Mouse (Mus musculus) ES-E14 (cell line): ENCODE results near the gene Srsf1. TPM values are rescaled to one million over a fixed set of nuclear protein-coding genes. Genes with fewer than 3 reads are reported as not detected.
"Not testable (repeated sequence)": the region's sequence is repeated elsewhere in the genome, so short reads cannot be mapped to it uniquely, and the experiment has no call there.

Source experiments
- DNase-seq: peaks from one replicate; pipeline ENCODE4 v3.0.0-alpha.2; 2013; ENCODE audit warnings: low read depth, low spot score
- H3K27ac ChIP-seq: 2 replicates; pipeline ENCODE4 v1.5.1; 2012; ENCODE audit warnings: low read depth, mild to moderate bottlenecking, low read length, moderate library complexity, mixed read lengths; ENCODE audit not compliant: poor library complexity, insufficient read depth, severe bottlenecking
- H3K36me3 ChIP-seq: 2 replicates; pipeline ENCODE4 v1.6.1; 2012; ENCODE audit warnings: mild to moderate bottlenecking, low read length, moderate library complexity, mixed read lengths; ENCODE audit not compliant: control insufficient read depth, poor library complexity, insufficient read depth, severe bottlenecking
- H3K4me1 ChIP-seq, 2 experiments: fragments of 150-350 bp in 1 of 2; sonication (generic) in 1 of 2; 2 replicates each; pipeline ENCODE4 v1.6.1; 2012; ENCODE audit warnings: low read length in 2 of 2, mild to moderate bottlenecking in 1 of 2, mixed read lengths in 1 of 2; ENCODE audit not compliant: control insufficient read depth in 2 of 2, insufficient read depth in 2 of 2, poor library complexity in 1 of 2
- H3K4me3 ChIP-seq, 2 experiments: fragments of 150-350 bp in 1 of 2; sonication (generic) in 1 of 2; 2 replicates each; pipeline ENCODE4 v1.5.1; 2012; ENCODE audit warnings: low read length in 2 of 2, low read depth in 1 of 2, mild to moderate bottlenecking in 1 of 2, mixed read lengths in 1 of 2; ENCODE audit not compliant: insufficient read depth in 1 of 2, poor library complexity in 1 of 2, severe bottlenecking in 1 of 2
- H3K9ac ChIP-seq: 2 replicates; pipeline ENCODE4 v1.6.1; 2012; ENCODE audit warnings: low read depth, mild to moderate bottlenecking, low read length, mixed read lengths; ENCODE audit not compliant: poor library complexity, insufficient read depth, severe bottlenecking
- H3K9me3 ChIP-seq: fragments of 150-350 bp; sonication (generic); 2 replicates; pipeline ENCODE4 v1.6.1; 2012; ENCODE audit warnings: low read depth, mild to moderate bottlenecking, low read length; ENCODE audit not compliant: control insufficient read depth, insufficient read depth
- CHD2 ChIP-seq: IDR thresholded peaks from 2 replicates; pipeline ENCODE4 v1.6.1; 2014; ENCODE audit warnings: mild to moderate bottlenecking, low read depth, low read length, inconsistent platforms
- HCFC1 ChIP-seq: IDR thresholded peaks from 2 replicates; pipeline ENCODE4 v1.6.1; 2012; ENCODE audit warnings: low read length, inconsistent platforms, borderline replicate concordance; ENCODE audit not compliant: insufficient read depth
- MAFK ChIP-seq: IDR thresholded peaks from 2 replicates; pipeline ENCODE4 v1.6.1; 2014; ENCODE audit warnings: mild to moderate bottlenecking, low read depth, low read length, inconsistent platforms; ENCODE audit not compliant: insufficient read depth
- ZC3H11A ChIP-seq: IDR thresholded peaks from 2 replicates; pipeline ENCODE4 v1.6.1; 2012; ENCODE audit warnings: low read depth, mild to moderate bottlenecking, inconsistent platforms, low read length, borderline replicate concordance
- ZNF384 ChIP-seq: IDR thresholded peaks from 2 replicates; pipeline ENCODE4 v1.6.1; 2012; ENCODE audit warnings: low read depth, low read length, inconsistent platforms
- in situ Hi-C, 2 experiments: fragments of 600-800 bp; cut with MboI; formaldehyde crosslinking; loops; one replicate each; pipeline ENCODE4 v1.15.1; 2025; ENCODE audit warnings: low sequenced_read_pairs in 2 of 2, inconsistent platforms in 1 of 2; ENCODE audit not compliant: unreplicated experiment in 2 of 2
- total RNA-seq: library from RNA; depleted of rRNA; stranded (reverse); fragments of 300-350 nt; gene quantifications from 2 replicates; pipeline ENCODE4 v1.2.3, GENCODE M21; 2012

Gene Srsf1
- total RNA-seq, 1 experiment = 432 TPM

GRCm38 (mm10) chr11:88039066-88039465, 8.1 kb upstream of the Srsf1 start:
- in situ Hi-C loops = no loop called here
- no peak overlapping the region for H3K4me3 ChIP-seq
- H3K4me1 ChIP-seq = peaks cover 7 to 12% of the 10 kb centered on the region in 2 experiments
- no peaks in the 10 kb centered on the region for H3K9me3 ChIP-seq
- no peak for DNase-seq
- peak overlapping the region; percentile 42; the same call in 1 of the 2 replicates for H3K27ac ChIP-seq
- no peaks in the 10 kb centered on the region for H3K36me3 ChIP-seq
- no peak overlapping the region for H3K9ac ChIP-seq
- TF ChIP-seq HCFC1 = no peak
- no peak for TF ChIP-seq CHD2
- no peak for TF ChIP-seq ZNF384
- TF ChIP-seq ZC3H11A = no peak
- TF ChIP-seq MAFK = no peak

DNA sequence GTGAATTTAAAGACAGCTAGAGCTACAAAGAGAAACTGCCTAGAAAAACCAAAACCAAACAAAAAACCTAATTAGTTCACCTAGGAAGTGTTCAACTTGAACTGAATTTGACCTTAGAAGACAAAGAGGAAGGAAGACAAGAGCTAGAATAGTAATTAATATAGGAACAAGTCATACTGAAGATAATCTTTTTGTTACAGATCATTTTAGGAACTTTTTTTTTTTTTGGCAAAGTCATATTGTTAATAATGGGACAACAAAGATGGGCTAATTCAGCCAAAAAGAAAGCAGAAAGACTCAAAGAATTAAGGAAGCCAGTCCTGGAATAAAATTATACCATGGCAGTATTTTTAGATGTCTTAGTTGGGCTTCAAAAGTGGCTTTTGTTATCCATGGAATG, 2.9 kb upstream of the Srsf1 start:
- no peak for DNase-seq
- Histone ChIP-seq H3K4me1 (peaks cover 0 to under 1% of the 10 kb centered on the region in 2 experiments; a peak in 2 of 4 replicates), H3K9me3 (no peaks in the 10 kb centered on the region), H3K36me3 (peaks cover 9% of the 10 kb centered on the region), H3K4me3 (no peak overlapping the region), H3K9ac (no peak overlapping the region), H3K27ac (no peak overlapping the region)
- in situ Hi-C loops = no loop called here
- TF ChIP-seq HCFC1 (no peak), MAFK (no peak), ZC3H11A (no peak), ZNF384 (no peak), CHD2 (no peak)

DNA sequence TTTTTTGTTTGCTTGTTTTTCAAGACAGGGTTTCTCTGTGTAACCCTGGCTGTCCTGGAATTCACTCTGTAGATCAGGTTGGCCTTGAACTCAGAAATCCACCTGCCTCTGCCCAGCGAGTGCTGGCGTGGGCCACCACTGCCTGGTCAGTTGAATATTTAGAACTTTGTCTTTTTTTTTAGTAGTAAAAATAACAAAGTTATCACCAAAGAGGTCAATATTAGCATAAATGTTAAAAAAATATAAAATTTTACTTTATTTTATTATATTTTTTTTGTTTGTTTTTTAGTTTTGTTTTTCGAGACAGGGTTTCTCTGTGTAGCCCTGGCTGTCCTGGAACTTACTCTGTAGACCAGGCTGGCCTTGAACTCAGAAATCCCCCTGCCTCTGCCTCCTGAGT, 2.0 kb upstream of the Srsf1 start:
- in situ Hi-C loops, DNase-seq, H3K4me3 ChIP-seq, H3K9ac ChIP-seq, H3K9me3 ChIP-seq, H3K27ac ChIP-seq, H3K4me1 ChIP-seq: not testable (repeated sequence)
- peaks cover 17% of the 10 kb centered on the region for H3K36me3 ChIP-seq

- Histone ChIP-seq H3K4me3 (peak overlapping the region; percentile 73 to 97; a peak in 2 of 4 replicates), H3K9ac (no peak overlapping the region; the same call in 1 of the 2 replicates), H3K9me3 (no peaks in the 10 kb centered on the region), H3K4me1 (peaks cover 2 to 7% of the 10 kb centered on the region in 2 experiments; a peak in 3 of 4 replicates), H3K36me3 (peaks cover 20% of the 10 kb centered on the region), H3K27ac (peak overlapping the region; percentile 4; the same call in 1 of the 2 replicates)
- TF ChIP-seq CHD2 (no peak), HCFC1 (no peak), ZC3H11A (no peak), ZNF384 (no peak), MAFK (no peak)
- in situ Hi-C loops = no loop called here
- DNase-seq = no peak
Observed at GRCm38 (mm10) chr11:88045878-88046277, 1.3 kb upstream of the Srsf1 start.

- DNase-seq = no peak
- peak overlapping the region; percentile 73 to 97 for H3K4me3 ChIP-seq
- H3K4me1 ChIP-seq = peaks cover 2 to 7% of the 10 kb centered on the region in 2 experiments; a peak in 3 of 4 replicates
- H3K9me3 ChIP-seq = no peaks in the 10 kb centered on the region
- peak overlapping the region; percentile 96; the same call in 1 of the 2 replicates for H3K27ac ChIP-seq
- H3K9ac ChIP-seq = peak overlapping the region; percentile 100; the same call in 1 of the 2 replicates
- in situ Hi-C loops = no loop called here
- TF ChIP-seq ZNF384 (no peak), ZC3H11A (no peak)
- H3K36me3 ChIP-seq = peaks cover 21% of the 10 kb centered on the region
Observed at GRCm38 (mm10) chr11:88046323-88046937, 743 bp upstream of the Srsf1 start.
